Mouse (Mus musculus): ENCODE measurements around the gene Hipk4. TPM values are rescaled to one million over a fixed set of nuclear protein-coding genes. Genes with fewer than 3 reads are reported as not detected.

The Hipk4 gene
- polyA plus RNA-seq, 1 experiment from 2014 or later: 0.23 TPM

- Histone ChIP-seq H3K36me3 (peaks cover 27% of the 10 kb centered on the region), H3K4me3 (peak overlapping the region; percentile 65), H3K9ac (peak overlapping the region; percentile 80), H3K4me2 (peak overlapping the region; percentile 87), H3K27me3 (replicated peaks) (no peaks in the 10 kb centered on the region), H3K4me1 (peaks cover 78% of the 10 kb centered on the region), H3K27ac (peak overlapping the region; percentile 91), H3K9me3 (replicated peaks) (no peaks in the 10 kb centered on the region)
- ATAC-seq: no peak
- 55% methylated on average over 5 of the region's 5 CpGs for WGBS (ENCODE audit: insufficient replicate concordance)
Measured at GRCm38 (mm10) chr7:27541922-27542321, 18.9 kb downstream of the Hipk4 start.

DNA sequence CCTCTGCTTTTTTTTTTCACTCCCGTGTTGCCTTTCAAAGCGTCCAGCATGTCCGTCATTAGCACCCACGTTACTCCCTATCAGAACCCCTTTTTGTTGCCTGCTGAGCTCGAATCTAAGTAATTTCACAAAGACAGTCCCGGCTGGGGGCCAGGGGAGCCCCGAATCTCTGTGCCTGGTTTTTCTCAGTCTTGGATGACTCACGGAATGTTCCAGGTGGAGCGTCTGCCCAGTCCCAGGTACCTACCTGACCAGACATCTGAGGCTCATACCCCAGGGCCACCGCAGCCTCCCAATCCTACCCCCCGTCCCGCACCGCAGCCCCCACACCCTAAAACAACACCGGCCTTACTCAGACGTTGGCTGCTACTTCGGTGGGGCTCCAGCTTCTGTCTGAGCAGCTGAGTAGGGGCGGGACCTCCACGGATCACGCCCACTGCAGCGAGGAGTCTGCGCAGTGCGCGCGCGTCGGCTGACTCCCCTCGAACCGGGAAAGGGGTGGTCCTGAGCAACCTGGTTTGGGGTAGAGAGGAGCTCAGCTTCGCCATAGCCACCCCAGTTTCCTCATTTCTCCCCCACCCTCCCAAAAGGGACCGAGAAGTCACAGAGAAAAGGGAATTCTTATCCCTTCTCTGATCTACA, 19.4 kb downstream of the Hipk4 start:
- peak overlapping the region; percentile 91 for H3K27ac ChIP-seq
- peaks cover 21% of the 10 kb centered on the region for H3K36me3 ChIP-seq
- H3K27me3 ChIP-seq (replicated peaks): no peaks in the 10 kb centered on the region
- peaks cover 72% of the 10 kb centered on the region for H3K4me1 ChIP-seq
- H3K9me3 ChIP-seq (replicated peaks): no peaks in the 10 kb centered on the region
- WGBS (ENCODE audit: insufficient replicate concordance): 2% methylated on average over 30 of the region's 30 CpGs
- peak; percentile 76 for ATAC-seq
- peak overlapping the region; percentile 87 for H3K4me2 ChIP-seq
- peak overlapping the region; percentile 65 for H3K4me3 ChIP-seq
- peak overlapping the region; percentile 80 for H3K9ac ChIP-seq

GRCm38 (mm10) chr7:27543065-27543464, 20.0 kb downstream of the Hipk4 start:
- H3K4me2 ChIP-seq: peak overlapping the region; percentile 87
- peak overlapping the region; percentile 91 for H3K27ac ChIP-seq
- H3K27me3 ChIP-seq (replicated peaks): no peaks in the 10 kb centered on the region
- peaks cover 17% of the 10 kb centered on the region; the same call in 1 of the 2 replicates for H3K36me3 ChIP-seq
- no peak for ATAC-seq
- 49% methylated on average over 6 of the region's 6 CpGs for WGBS (ENCODE audit: insufficient replicate concordance)
- no peaks in the 10 kb centered on the region for H3K9me3 ChIP-seq (replicated peaks)
- H3K9ac ChIP-seq: peak overlapping the region; percentile 80
- peaks cover 67% of the 10 kb centered on the region for H3K4me1 ChIP-seq
- peak overlapping the region; percentile 65 for H3K4me3 ChIP-seq

DNA sequence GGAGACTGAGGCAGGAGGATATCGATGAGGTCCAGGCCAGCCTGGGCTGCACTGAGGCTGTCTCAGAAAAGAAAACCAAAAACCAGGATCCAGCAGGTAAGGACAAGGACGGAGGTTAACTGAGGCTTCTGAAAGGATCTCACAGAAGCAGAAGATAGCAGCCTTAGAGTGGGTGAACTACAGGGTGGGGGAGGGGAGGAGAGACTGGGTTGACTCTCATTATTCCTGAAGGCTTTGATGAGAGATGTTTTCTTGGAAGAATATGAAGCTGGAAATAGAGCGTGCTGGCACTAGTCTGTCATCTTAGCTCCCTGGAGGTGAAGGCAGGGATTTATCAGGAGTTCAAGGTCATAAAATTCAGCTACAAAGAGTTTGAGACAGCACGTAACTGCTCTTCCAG, 20.8 kb downstream of the Hipk4 start:
- Histone ChIP-seq H3K4me3 (no peak overlapping the region), H3K36me3 (peaks cover 13% of the 10 kb centered on the region; the same call in 1 of the 2 replicates), H3K4me1 (peaks cover 59% of the 10 kb centered on the region), H3K9me3 (replicated peaks) (no peaks in the 10 kb centered on the region), H3K27me3 (replicated peaks) (no peaks in the 10 kb centered on the region), H3K9ac (peak overlapping the region; percentile 14; the same call in 1 of the 2 replicates), H3K4me2 (no peak overlapping the region), H3K27ac (0 out of 2 replicates have a peak overlapping the region, but pooled peaks have one; percentile 33)
- no peak for ATAC-seq
- 81% methylated on average over 4 of the region's 4 CpGs for WGBS (ENCODE audit: insufficient replicate concordance)

DNA sequence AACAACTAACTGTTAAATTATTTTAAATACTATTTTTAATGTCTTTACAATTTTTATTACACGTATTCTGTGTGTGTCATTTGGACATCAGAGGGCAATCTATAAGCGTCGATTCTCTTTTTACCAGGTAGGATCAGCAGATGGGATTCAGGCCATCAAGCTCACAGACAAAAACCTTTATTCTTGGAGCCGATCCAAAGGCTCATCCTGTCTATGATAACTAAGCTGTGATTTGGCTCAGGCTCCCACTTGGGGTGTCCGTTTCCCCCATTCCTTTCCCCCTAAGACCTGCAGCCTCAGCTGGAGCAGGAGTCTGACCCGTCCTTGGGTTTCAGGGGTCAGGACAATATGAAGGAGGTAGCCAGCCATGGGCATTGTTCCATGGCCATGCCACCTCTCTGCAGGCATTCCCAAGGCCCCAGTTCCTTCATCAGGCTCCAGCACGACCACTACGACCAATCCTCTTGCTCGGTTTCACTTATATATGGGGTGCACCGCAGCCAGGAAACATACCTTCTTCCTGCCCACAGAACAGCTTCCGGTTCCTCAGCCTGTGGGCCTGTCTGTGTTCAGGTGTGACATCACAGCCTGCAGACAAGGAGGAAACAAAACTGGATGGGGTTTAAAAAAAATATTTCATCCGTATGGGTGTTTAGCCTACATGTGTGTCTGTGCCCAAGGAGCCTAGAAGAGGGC, 21.8 kb downstream of the Hipk4 start:
- no peak for ATAC-seq
- H3K27ac ChIP-seq: no peak overlapping the region
- H3K9ac ChIP-seq: no peak overlapping the region; the same call in 1 of the 2 replicates
- peaks cover 5% of the 10 kb centered on the region; the same call in 1 of the 2 replicates for H3K36me3 ChIP-seq
- H3K4me3 ChIP-seq: no peak overlapping the region
- H3K4me1 ChIP-seq: peaks cover 49% of the 10 kb centered on the region
- no peak overlapping the region for H3K4me2 ChIP-seq
- 61% methylated on average over 12 of the region's 12 CpGs for WGBS (ENCODE audit: insufficient replicate concordance)
- no peaks in the 10 kb centered on the region for H3K9me3 ChIP-seq (replicated peaks)
- no peaks in the 10 kb centered on the region for H3K27me3 ChIP-seq (replicated peaks)

DNA sequence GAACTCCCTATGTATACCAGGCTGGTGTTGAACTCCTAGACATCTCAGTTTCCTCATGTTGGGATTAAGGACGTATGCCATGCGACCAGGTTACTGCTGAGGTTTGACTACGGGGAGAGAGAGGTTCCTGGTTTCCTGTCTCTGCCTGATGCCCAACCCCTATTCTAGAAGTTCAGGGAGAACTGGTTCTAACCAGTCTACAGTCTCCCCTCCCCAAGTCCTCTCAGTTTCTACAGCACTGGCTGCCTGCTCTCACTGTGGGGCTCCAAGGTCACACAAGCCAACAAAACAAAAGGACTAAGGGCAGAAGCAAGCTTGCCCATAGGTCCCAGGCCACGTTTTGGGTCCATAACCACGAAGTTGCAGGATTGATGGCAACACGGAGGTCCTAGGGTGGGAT, 26.5 kb downstream of the Hipk4 start:
- ATAC-seq: no peak
- no peak overlapping the region for H3K4me3 ChIP-seq
- no peak overlapping the region for H3K4me2 ChIP-seq
- H3K27me3 ChIP-seq (replicated peaks): no peaks in the 10 kb centered on the region
- H3K9ac ChIP-seq: no peak overlapping the region
- H3K4me1 ChIP-seq: peaks cover 27% of the 10 kb centered on the region
- no peaks in the 10 kb centered on the region for H3K9me3 ChIP-seq (replicated peaks)
- no peak overlapping the region for H3K27ac ChIP-seq
- WGBS (ENCODE audit: insufficient replicate concordance): 49% methylated on average over 6 of the region's 6 CpGs
- H3K36me3 ChIP-seq: 0 out of 2 replicates have a peak, but pooled peaks cover under 1% of the 10 kb centered on the region

- Histone ChIP-seq H3K9ac (0 out of 2 replicates have a peak overlapping the region, but pooled peaks have one; percentile 35), H3K4me3 (peak overlapping the region; percentile 87), H3K9me3 (replicated peaks) (no peaks in the 10 kb centered on the region), H3K4me1 (peaks cover 27% of the 10 kb centered on the region), H3K36me3 (peaks cover 21% of the 10 kb centered on the region), H3K27me3 (replicated peaks) (no peaks in the 10 kb centered on the region), H3K27ac (peak overlapping the region; percentile 66), H3K4me2 (peak overlapping the region; percentile 87)
- no peak for ATAC-seq
- 46% methylated on average over 5 of the region's 5 CpGs for WGBS (ENCODE audit: insufficient replicate concordance)
Measured at GRCm38 (mm10) chr7:27552070-27552469, 29.0 kb downstream of the Hipk4 start.

GRCm38 (mm10) chr7:27552931-27553513, 30.0 kb downstream of the Hipk4 start, which contains the start of the genes Pld3 and 2310022A10Rik:
Pld3 (minus strand) TSS chr7:27553218.
2310022A10Rik (plus strand) TSS chr7:27553233.
- Histone ChIP-seq H3K36me3 (peaks cover 21% of the 10 kb centered on the region), H3K4me1 (peaks cover 27% of the 10 kb centered on the region), H3K9ac (peak within 1 kb of the TSS; percentile 85), H3K27me3 (replicated peaks) (no peaks in the 10 kb centered on the region), H3K4me2 (peak within 1 kb of the TSS; percentile 87), H3K9me3 (replicated peaks) (no peaks in the 10 kb centered on the region), H3K27ac (peak within 1 kb of the TSS; percentile 66), H3K4me3 (peak within 1 kb of the TSS; percentile 87)
- ATAC-seq: peak; percentile 100
- WGBS (ENCODE audit: insufficient replicate concordance): 2% methylated on average over 39 of the region's 41 CpGs

- H3K4me1 ChIP-seq: peaks cover 24% of the 10 kb centered on the region
- no peaks in the 10 kb centered on the region for H3K9me3 ChIP-seq (replicated peaks)
- H3K27ac ChIP-seq: 0 out of 2 replicates have a peak overlapping the region, but pooled peaks have one; percentile 3
- 46% methylated on average over 8 of the region's 8 CpGs for WGBS (ENCODE audit: insufficient replicate concordance)
- ATAC-seq: peak; percentile 44; the same call in 1 of the 2 replicates
- peaks cover 82% of the 10 kb centered on the region for H3K36me3 ChIP-seq
- no peak overlapping the region for H3K4me3 ChIP-seq
- H3K9ac ChIP-seq: peak overlapping the region; percentile 31; the same call in 1 of the 2 replicates
- no peaks in the 10 kb centered on the region for H3K27me3 ChIP-seq (replicated peaks)
- peak overlapping the region; percentile 29; the same call in 1 of the 2 replicates for H3K4me2 ChIP-seq
Measured at GRCm38 (mm10) chr7:27560291-27560887, 37.3 kb downstream of the Hipk4 start.

DNA sequence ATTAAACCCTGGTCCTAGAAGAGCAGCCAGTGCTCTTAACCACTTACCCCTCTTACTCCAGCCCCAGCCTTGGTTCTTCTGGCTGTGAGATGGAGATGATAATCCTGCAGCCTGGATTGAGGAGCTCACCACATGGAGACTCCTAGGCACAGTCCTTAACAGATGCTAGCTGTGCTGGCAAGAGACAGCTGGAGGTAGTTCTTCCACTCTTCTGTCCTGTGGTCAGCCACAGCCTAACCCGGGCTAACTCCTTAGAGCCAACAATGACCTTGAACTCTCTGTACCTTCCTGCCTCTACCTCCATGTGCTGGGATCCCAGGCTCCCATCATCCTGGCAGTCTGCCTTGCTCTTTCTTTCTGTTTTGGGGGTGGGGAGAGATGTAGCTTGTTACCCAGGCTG, 37.9 kb downstream of the Hipk4 start:
- Histone ChIP-seq H3K27ac (no peak overlapping the region), H3K4me2 (no peak overlapping the region), H3K27me3 (replicated peaks) (no peaks in the 10 kb centered on the region), H3K4me1 (peaks cover 24% of the 10 kb centered on the region), H3K36me3 (peaks cover 82% of the 10 kb centered on the region), H3K9ac (peak overlapping the region; percentile 31; the same call in 1 of the 2 replicates), H3K9me3 (replicated peaks) (no peaks in the 10 kb centered on the region), H3K4me3 (no peak overlapping the region)
- 67% methylated on average over 1 of the region's 1 CpGs for WGBS (ENCODE audit: insufficient replicate concordance)
- no peak for ATAC-seq

DNA sequence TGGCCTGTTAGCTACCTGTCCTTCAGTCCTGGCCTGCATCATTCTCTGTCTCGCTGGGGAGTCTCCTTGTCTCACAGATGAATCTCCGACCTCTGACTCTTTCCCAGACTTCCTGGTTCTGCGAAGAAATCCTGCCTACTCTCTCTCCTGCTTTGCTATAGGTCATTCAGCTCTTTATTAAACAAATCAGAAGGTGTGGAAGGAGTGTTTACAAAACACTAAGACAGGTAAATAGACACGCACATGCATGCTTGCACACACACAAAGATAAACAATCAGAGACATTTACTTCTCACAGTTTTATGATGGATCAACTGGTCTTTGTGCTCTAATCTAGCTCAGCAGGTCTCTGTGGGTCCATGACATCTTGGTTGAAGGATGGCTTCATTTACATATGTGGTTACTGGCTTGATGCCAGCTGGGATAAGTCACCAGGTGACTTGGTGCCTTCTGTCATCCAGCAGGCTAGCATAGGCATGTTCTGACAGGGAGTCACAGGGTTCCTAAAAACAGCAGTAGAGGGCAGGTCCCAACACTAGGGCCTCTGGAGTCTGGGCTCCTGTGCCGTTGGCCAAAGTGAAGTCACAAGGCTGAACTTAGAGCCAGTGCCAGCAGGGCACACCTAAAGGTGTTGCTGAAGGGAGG, 46.6 kb downstream of the Hipk4 start:
- Histone ChIP-seq H3K9ac (no peak overlapping the region), H3K4me3 (no peak overlapping the region), H3K4me2 (no peak overlapping the region), H3K27me3 (replicated peaks) (no peaks in the 10 kb centered on the region), H3K36me3 (peaks cover 90% of the 10 kb centered on the region), H3K27ac (no peak overlapping the region), H3K4me1 (no peaks in the 10 kb centered on the region), H3K9me3 (replicated peaks) (no peaks in the 10 kb centered on the region)
- WGBS (ENCODE audit: insufficient replicate concordance): 81% methylated on average over 5 of the region's 5 CpGs
- ATAC-seq: no peak

All from liver, embryonic 12.5 days (tissue).